Mouse (Mus musculus): ENCODE measurements at regions not wholly inside any gene's neighbourhood (a gene's known extent, or its start where the extent isn't known, plus 50 kb on each side); places are given as distances from the start of the nearest gene placed in this dataset.

DNA sequence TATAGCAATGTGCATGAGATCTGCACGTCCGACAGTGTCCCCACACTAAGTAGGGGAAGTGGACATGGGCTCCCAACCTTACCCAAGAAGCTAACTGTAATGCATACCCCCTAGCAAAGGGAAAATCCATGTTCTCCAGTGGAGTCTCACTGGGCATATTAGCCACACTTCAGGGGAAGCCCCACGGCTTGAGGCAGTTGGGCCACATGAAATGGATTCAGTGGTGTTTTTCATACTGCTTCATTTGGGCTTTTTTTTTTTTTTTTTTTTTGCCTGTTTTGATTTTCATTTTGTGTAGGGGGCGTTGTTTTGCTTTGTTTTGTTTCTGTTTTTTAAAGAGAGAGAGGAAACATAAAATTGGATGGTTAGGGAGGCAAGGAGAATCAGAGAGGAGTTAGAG lies 138.6 kb upstream of the Jmjd1c start:
- Histone ChIP-seq H3K4me1 (replicated peaks) (0 out of 2 replicates have a peak, but pooled peaks cover 2% of the 10 kb centered on the region), H3K4me3 (replicated peaks) (no peak overlapping the region), H3K27ac (no peak overlapping the region), H3K9me3 (no peaks in the 10 kb centered on the region), H3K4me2 (replicated peaks) (no peak overlapping the region), H3K36me3 (no peaks in the 10 kb centered on the region), H3K27me3 (replicated peaks) (no peaks in the 10 kb centered on the region), H3K9ac (no peak overlapping the region)
- no peak for ATAC-seq
- 89% methylated on average over 4 of the region's 4 CpGs for WGBS

Measured in intestine, embryonic 15.5 days (tissue).